Mouse (Mus musculus): ENCODE measurements around the gene Gm10401. TPM values are rescaled to one million over a fixed set of nuclear protein-coding genes. Genes with fewer than 3 reads are reported as not detected.

Gene Gm10401
- polyA plus RNA-seq, 1 experiment from 2014 or later = 32.2 TPM

DNA sequence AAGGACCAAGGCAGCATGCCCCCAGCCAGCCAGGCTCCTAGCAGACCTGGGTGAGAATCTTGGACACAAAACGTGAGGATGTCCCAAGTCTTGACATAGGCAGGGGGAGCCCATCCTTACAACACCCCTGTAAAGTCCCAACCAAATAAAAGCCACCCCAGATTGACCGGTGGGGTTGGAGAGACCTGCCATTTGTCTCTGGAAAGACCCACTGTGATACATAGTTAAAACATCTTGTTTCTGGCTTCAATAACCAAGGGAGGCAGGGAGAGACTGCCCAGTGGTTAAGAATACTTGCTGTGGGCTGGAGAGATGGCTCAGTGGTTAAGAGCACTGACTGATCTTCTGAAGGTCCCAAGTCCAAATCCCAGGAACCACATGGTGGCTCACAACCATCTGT, 4.1 kb upstream of the Gm10401 start:
- Histone ChIP-seq H3K4me1 (ENCODE audit: control insufficient read depth, insufficient read depth, low read depth, low read length) (no peaks in the 10 kb centered on the region), H3K9ac (ENCODE audit: low read depth, low read length) (no peak overlapping the region), H3K27me3 (replicated peaks; ENCODE audit: control insufficient read depth, insufficient read depth, low read length) (no peaks in the 10 kb centered on the region), H3K4me3 (ENCODE audit: low read length) (no peak overlapping the region), H3K27ac (ENCODE audit: low read depth, low read length) (no peak overlapping the region), H3K4me2 (ENCODE audit: low read length) (no peak overlapping the region), H3K9me3 (ENCODE audit: control insufficient read depth, low read length) (no peaks in the 10 kb centered on the region), H3K36me3 (ENCODE audit: control insufficient read depth, insufficient read depth, low read length) (peaks cover 18% of the 10 kb centered on the region)
- no peak for ATAC-seq
- 92% methylated on average over 2 of the region's 2 CpGs for WGBS

DNA sequence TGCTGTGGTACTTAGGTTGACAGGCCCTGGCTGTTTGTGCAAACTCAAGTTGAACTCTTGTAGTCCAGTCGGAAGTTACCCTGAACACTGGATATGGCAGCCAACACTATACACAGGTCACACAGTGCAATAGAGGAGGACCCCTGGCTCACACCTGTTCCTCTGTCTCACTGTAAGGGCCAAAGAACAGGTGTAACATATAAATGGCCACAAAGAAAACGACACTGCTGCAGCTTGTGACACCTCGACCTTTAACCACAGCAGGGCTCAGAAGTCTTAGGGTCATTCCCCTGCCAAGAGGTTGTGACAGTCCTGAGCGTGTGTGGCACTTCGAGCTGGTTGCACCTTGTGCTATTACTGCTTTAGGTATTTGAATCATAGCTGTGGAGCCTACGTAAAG, 2.4 kb upstream of the Gm10401 start:
- no peak overlapping the region for H3K4me3 ChIP-seq (ENCODE audit: low read length)
- H3K27ac ChIP-seq (ENCODE audit: low read depth, low read length) = no peak overlapping the region
- no peaks in the 10 kb centered on the region for H3K9me3 ChIP-seq (ENCODE audit: control insufficient read depth, low read length)
- WGBS = 93% methylated on average over 6 of the region's 6 CpGs
- no peaks in the 10 kb centered on the region for H3K4me1 ChIP-seq (ENCODE audit: control insufficient read depth, insufficient read depth, low read depth, low read length)
- H3K9ac ChIP-seq (ENCODE audit: low read depth, low read length) = no peak overlapping the region
- no peaks in the 10 kb centered on the region for H3K27me3 ChIP-seq (replicated peaks; ENCODE audit: control insufficient read depth, insufficient read depth, low read length)
- peaks cover 34% of the 10 kb centered on the region for H3K36me3 ChIP-seq (ENCODE audit: control insufficient read depth, insufficient read depth, low read length)
- H3K4me2 ChIP-seq (ENCODE audit: low read length) = no peak overlapping the region
- no peak for ATAC-seq

DNA sequence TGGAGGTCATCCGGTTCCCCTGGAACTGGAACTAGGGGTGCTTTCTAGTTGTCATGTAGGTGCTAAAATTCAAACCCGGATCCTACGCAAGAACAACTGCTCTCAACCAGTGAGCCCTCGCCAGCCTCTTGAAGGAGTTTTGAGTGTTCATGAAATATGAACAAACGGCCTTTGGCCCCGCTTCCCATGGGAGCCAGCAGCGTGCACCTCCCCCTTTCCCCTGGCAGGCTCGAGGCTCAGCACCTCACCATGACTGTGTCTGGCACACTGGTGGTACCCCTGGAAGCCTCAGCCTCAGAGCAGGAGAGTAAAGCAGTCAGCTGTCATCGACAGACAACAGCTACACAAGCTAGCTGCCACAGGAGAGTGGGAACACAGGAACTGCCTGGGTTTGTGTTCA, 1.9 kb upstream of the Gm10401 start:
- peaks cover 38% of the 10 kb centered on the region for H3K36me3 ChIP-seq (ENCODE audit: control insufficient read depth, insufficient read depth, low read length)
- no peaks in the 10 kb centered on the region for H3K4me1 ChIP-seq (ENCODE audit: control insufficient read depth, insufficient read depth, low read depth, low read length)
- H3K4me2 ChIP-seq (ENCODE audit: low read length) = no peak overlapping the region
- no peak for ATAC-seq
- no peak overlapping the region for H3K4me3 ChIP-seq (ENCODE audit: low read length)
- no peaks in the 10 kb centered on the region for H3K9me3 ChIP-seq (ENCODE audit: control insufficient read depth, low read length)
- H3K27ac ChIP-seq (ENCODE audit: low read depth, low read length) = no peak overlapping the region
- WGBS = 83% methylated on average over 9 of the region's 9 CpGs
- no peaks in the 10 kb centered on the region for H3K27me3 ChIP-seq (replicated peaks; ENCODE audit: control insufficient read depth, insufficient read depth, low read length)
- no peak overlapping the region for H3K9ac ChIP-seq (ENCODE audit: low read depth, low read length)

DNA sequence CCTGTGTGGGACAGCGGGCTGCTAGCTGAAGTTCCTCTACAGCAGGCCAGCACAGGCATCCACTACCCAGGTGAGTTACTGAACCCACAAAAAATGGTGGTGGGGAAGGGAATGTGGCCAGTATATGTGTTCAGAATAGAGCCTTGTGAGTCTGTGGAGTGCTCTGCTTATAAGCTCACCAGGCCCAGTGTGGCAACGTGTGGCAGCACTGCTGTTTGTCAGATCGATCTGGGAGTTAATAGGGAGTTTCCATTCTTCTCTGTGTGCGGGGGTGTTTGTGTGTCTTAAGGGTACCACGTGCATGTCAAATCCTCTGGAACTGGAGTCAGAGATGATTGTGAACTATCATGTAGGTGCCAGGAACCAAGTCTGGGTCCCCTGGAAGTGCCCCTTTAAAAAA, 1.4 kb upstream of the Gm10401 start:
- WGBS = 78% methylated on average over 5 of the region's 5 CpGs
- Histone ChIP-seq H3K9ac (ENCODE audit: low read depth, low read length) (no peak overlapping the region), H3K27me3 (replicated peaks; ENCODE audit: control insufficient read depth, insufficient read depth, low read length) (no peaks in the 10 kb centered on the region), H3K4me1 (ENCODE audit: control insufficient read depth, insufficient read depth, low read depth, low read length) (no peaks in the 10 kb centered on the region), H3K4me2 (ENCODE audit: low read length) (no peak overlapping the region), H3K36me3 (ENCODE audit: control insufficient read depth, insufficient read depth, low read length) (peaks cover 39% of the 10 kb centered on the region), H3K4me3 (ENCODE audit: low read length) (no peak overlapping the region), H3K27ac (ENCODE audit: low read depth, low read length) (no peak overlapping the region), H3K9me3 (ENCODE audit: control insufficient read depth, low read length) (no peaks in the 10 kb centered on the region)
- ATAC-seq = no peak

DNA sequence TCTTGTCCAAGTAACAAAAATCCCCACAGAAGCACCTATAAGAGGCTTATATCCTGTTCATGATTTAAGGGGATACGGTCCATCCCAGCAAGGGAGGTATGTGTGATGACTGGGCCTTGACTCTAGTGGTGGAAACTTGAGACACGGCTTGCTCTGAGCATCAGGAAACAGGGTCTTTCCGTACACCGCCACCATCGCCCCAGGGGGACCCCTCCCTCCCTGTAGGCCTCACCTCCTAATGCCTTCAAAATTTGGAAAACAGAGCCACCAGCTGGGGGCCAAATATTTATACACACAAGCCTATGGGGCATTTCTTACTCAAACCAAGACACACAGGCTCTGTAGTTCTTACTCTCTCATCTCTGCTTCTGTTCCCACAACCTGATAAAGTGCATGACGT, 6.3 kb downstream of the Gm10401 start:
- 89% methylated on average over 6 of the region's 6 CpGs for WGBS
- Histone ChIP-seq H3K4me2 (ENCODE audit: low read length) (no peak overlapping the region), H3K4me1 (ENCODE audit: control insufficient read depth, insufficient read depth, low read depth, low read length) (no peaks in the 10 kb centered on the region), H3K9ac (ENCODE audit: low read depth, low read length) (no peak overlapping the region), H3K4me3 (ENCODE audit: low read length) (no peak overlapping the region), H3K27me3 (replicated peaks; ENCODE audit: control insufficient read depth, insufficient read depth, low read length) (no peaks in the 10 kb centered on the region), H3K9me3 (ENCODE audit: control insufficient read depth, low read length) (no peaks in the 10 kb centered on the region), H3K36me3 (ENCODE audit: control insufficient read depth, insufficient read depth, low read length) (peaks cover 47% of the 10 kb centered on the region), H3K27ac (ENCODE audit: low read depth, low read length) (no peak overlapping the region)
- ATAC-seq = no peak

DNA sequence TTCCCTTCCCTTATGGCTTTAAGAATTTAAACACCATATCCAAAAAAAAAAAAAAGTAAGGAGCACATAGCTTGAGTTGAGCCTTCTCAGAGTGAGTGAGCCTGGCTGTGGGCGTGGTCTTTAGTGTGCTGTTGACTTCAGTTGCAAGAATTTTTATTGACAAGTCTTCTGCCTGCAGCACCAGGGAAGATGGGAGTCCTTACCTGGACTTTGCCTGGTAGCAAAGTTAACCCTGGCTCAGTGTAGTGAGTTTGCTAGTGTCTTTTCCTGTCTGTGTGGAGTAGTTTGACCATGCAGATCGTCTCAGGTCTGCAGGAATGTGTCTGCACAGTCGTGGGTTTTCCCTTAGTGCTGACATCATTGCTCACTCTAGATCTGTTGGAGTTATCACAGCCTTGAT, 7.1 kb downstream of the Gm10401 start:
- peaks cover 46% of the 10 kb centered on the region for H3K36me3 ChIP-seq (ENCODE audit: control insufficient read depth, insufficient read depth, low read length)
- H3K4me2 ChIP-seq (ENCODE audit: low read length) = no peak overlapping the region
- H3K9me3 ChIP-seq (ENCODE audit: control insufficient read depth, low read length) = no peaks in the 10 kb centered on the region
- H3K27ac ChIP-seq (ENCODE audit: low read depth, low read length) = no peak overlapping the region
- no peak for ATAC-seq
- WGBS = 83% methylated on average over 3 of the region's 3 CpGs
- no peaks in the 10 kb centered on the region for H3K27me3 ChIP-seq (replicated peaks; ENCODE audit: control insufficient read depth, insufficient read depth, low read length)
- no peak overlapping the region for H3K4me3 ChIP-seq (ENCODE audit: low read length)
- H3K9ac ChIP-seq (ENCODE audit: low read depth, low read length) = no peak overlapping the region
- no peaks in the 10 kb centered on the region for H3K4me1 ChIP-seq (ENCODE audit: control insufficient read depth, insufficient read depth, low read depth, low read length)

- ATAC-seq = no peak
- 96% methylated on average over 5 of the region's 5 CpGs for WGBS
- Histone ChIP-seq H3K27ac (ENCODE audit: low read depth, low read length) (no peak overlapping the region), H3K4me3 (ENCODE audit: low read length) (no peak overlapping the region), H3K4me2 (ENCODE audit: low read length) (no peak overlapping the region), H3K9ac (ENCODE audit: low read depth, low read length) (no peak overlapping the region), H3K9me3 (ENCODE audit: control insufficient read depth, low read length) (no peaks in the 10 kb centered on the region), H3K4me1 (ENCODE audit: control insufficient read depth, insufficient read depth, low read depth, low read length) (no peaks in the 10 kb centered on the region), H3K27me3 (replicated peaks; ENCODE audit: control insufficient read depth, insufficient read depth, low read length) (no peaks in the 10 kb centered on the region), H3K36me3 (ENCODE audit: control insufficient read depth, insufficient read depth, low read length) (peaks cover 39% of the 10 kb centered on the region)
These were observed 8.4 kb downstream of the Gm10401 start for GRCm38 (mm10) chr5:115089592-115090268.

- Histone ChIP-seq H3K4me3 (ENCODE audit: low read length) (no peak overlapping the region), H3K9me3 (ENCODE audit: control insufficient read depth, low read length) (no peaks in the 10 kb centered on the region), H3K27ac (ENCODE audit: low read depth, low read length) (no peak overlapping the region), H3K9ac (ENCODE audit: low read depth, low read length) (no peak overlapping the region), H3K27me3 (replicated peaks; ENCODE audit: control insufficient read depth, insufficient read depth, low read length) (no peaks in the 10 kb centered on the region), H3K36me3 (ENCODE audit: control insufficient read depth, insufficient read depth, low read length) (peaks cover 51% of the 10 kb centered on the region), H3K4me2 (ENCODE audit: low read length) (no peak overlapping the region), H3K4me1 (ENCODE audit: control insufficient read depth, insufficient read depth, low read depth, low read length) (no peaks in the 10 kb centered on the region)
- 99% methylated on average over 2 of the region's 2 CpGs for WGBS
- no peak for ATAC-seq
These were observed 12.4 kb downstream of the Gm10401 start for GRCm38 (mm10) chr5:115085675-115086074.

- Histone ChIP-seq H3K4me1 (ENCODE audit: control insufficient read depth, insufficient read depth, low read depth, low read length) (no peaks in the 10 kb centered on the region), H3K9ac (ENCODE audit: low read depth, low read length) (no peak overlapping the region), H3K27ac (ENCODE audit: low read depth, low read length) (no peak overlapping the region), H3K27me3 (replicated peaks; ENCODE audit: control insufficient read depth, insufficient read depth, low read length) (no peaks in the 10 kb centered on the region), H3K9me3 (ENCODE audit: control insufficient read depth, low read length) (no peaks in the 10 kb centered on the region), H3K4me3 (ENCODE audit: low read length) (no peak overlapping the region), H3K4me2 (ENCODE audit: low read length) (no peak overlapping the region), H3K36me3 (ENCODE audit: control insufficient read depth, insufficient read depth, low read length) (peaks cover 34% of the 10 kb centered on the region)
- no peak for ATAC-seq
- WGBS = 85% methylated on average over 6 of the region's 6 CpGs
These were observed 14.6 kb downstream of the Gm10401 start for GRCm38 (mm10) chr5:115083492-115083891.

- WGBS = 90% methylated on average over 5 of the region's 5 CpGs
- Histone ChIP-seq H3K4me3 (ENCODE audit: low read length) (no peak overlapping the region), H3K27me3 (replicated peaks; ENCODE audit: control insufficient read depth, insufficient read depth, low read length) (no peaks in the 10 kb centered on the region), H3K4me2 (ENCODE audit: low read length) (no peak overlapping the region), H3K9ac (ENCODE audit: low read depth, low read length) (no peak overlapping the region), H3K36me3 (ENCODE audit: control insufficient read depth, insufficient read depth, low read length) (peaks cover 19% of the 10 kb centered on the region), H3K9me3 (ENCODE audit: control insufficient read depth, low read length) (no peaks in the 10 kb centered on the region), H3K27ac (ENCODE audit: low read depth, low read length) (no peak overlapping the region), H3K4me1 (ENCODE audit: control insufficient read depth, insufficient read depth, low read depth, low read length) (no peaks in the 10 kb centered on the region)
- no peak for ATAC-seq
These were observed 16.5 kb downstream of the Gm10401 start for GRCm38 (mm10) chr5:115081636-115082035.
